Mouse (Mus musculus): ENCODE measurements around the gene Mybbp1a. TPM values are rescaled to one million over a fixed set of nuclear protein-coding genes. Genes with fewer than 3 reads are reported as not detected.

Mybbp1a gene
- total RNA-seq, 2 experiments from 2014 or later, result 58.7 to 62.8 TPM

DNA sequence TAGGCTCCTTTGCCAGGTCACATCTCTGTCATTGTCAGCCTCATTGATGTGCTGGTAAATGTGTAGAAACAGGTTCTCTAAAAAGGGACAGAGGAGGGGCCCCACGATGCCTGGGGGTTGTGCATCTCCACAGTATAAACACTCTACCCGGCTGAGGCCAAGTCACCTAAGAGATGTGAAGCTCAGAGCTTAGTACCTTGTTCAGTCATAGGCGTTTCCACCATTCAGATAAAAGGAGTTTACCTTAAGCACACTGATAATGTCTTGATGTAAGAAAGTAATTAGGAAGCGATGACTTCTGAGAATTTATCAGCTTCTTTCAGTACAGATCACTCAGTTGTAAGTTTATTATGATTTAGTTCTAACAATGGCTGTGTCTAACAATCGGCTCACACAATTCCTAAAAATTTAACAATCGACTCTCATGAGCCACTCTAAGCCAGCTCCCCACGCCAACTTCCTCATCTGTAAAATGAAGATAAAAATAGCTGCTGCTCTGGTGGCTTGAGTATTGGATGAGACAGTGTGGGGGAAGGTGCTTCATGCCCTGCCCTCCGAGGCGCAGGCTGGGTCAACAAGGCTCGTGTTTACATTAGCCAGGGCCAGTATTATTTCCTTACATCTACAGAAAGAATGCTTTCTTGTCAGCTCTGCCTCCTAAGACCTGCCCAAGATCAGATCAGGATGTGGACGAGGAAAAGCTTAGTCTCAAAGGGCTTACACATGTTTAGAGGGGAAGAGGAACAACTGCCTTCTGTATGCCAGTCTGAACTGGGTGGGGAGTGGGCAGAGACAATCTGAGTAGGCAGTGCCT lies 25.7 kb downstream of the Mybbp1a start:
- intact Hi-C loops (cut with DNase I; ENCODE audit: low total_unique reads), result no loop called here

DNA sequence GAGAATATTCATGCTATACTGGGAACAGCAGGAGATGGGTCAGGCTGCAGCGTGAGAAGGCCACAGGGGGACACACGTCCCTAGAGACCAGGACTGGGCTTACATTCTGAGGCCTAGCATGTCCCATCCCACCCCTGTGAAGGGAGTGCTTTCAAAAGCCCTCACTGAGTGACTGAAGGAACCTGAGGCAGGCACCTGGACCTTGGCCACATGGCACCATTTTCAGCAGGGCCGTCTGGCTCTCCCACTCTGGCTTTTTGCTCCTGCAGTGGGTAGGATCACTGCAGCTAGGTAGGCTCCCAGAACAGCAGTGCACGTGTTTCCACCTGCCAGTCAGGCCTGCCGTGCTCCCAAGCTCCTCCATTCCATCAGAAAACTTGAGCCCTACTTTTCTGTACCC lies 27.4 kb downstream of the Mybbp1a start:
- intact Hi-C loops (cut with DNase I; ENCODE audit: low total_unique reads), result no loop called here
- no peak for DNase-seq

More for the DNA sequence above, 25.7 kb downstream of the Mybbp1a start:
- DNase-seq, result no peak

DNA sequence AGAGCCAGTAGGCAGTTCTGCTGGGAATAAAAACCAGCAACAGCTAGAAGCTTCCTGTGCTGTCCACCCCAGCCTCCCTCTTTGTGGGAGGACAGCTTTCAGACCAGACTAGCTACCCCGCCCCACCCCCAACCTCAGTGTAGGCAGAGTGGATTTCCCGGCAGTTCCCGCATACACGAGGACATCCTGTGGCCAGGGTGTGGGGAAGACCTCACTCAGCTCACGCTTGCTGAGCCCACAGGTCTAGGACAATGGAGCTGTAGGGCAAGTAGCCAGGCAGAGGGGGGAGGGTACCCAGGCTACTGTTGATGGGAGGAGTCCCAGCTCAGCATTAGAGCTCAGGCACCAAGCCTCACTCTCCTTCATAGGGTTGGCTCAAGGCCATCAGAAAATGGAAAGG lies 28.1 kb downstream of the Mybbp1a start:
- DNase-seq, result peak; percentile 67
- intact Hi-C loops (cut with DNase I; ENCODE audit: low total_unique reads), result no loop called here

DNA sequence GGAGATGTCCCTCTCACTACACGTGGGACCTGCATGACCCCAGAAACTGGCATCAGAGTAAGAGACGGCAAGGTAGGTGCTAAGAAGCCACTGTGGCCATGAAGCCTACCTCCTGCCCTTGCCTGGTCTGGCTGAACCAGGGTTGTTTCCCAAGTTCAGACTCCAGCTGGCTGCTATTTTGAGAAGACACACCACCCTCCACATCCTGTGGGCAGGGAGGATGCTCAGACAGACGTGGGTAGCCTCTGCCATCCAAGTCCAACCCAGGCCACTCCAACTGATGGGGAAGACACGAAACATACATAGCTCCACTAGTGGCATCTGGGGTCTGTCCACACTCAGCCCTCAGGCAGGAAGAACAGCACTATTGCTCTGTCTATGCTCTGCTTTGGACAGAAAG lies 28.8 kb downstream of the Mybbp1a start:
- intact Hi-C loops (cut with DNase I; ENCODE audit: low total_unique reads), result no loop called here
- no peak for DNase-seq

DNA sequence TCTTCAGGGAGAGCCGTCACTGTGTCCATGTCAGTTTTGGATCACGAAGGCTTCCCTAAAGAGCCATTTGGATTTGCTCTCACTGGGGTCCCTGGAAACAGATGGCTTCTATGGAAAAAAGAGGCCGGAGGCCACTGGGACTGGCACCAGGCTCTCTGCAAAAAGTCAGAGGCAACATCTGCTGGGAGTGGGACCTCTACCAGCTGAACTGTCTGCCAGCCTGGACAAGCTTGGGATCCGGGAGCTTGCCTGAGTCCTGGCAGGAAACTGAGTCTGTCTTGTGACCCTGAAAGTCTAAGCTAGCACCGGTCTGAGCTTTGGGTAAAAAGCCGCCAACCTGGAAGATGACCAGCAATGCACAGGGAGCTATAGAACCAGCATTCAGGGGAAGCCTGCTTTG lies 30.2 kb downstream of the Mybbp1a start:
- no peak for DNase-seq
- intact Hi-C loops (cut with DNase I; ENCODE audit: low total_unique reads), result no loop called here

DNA sequence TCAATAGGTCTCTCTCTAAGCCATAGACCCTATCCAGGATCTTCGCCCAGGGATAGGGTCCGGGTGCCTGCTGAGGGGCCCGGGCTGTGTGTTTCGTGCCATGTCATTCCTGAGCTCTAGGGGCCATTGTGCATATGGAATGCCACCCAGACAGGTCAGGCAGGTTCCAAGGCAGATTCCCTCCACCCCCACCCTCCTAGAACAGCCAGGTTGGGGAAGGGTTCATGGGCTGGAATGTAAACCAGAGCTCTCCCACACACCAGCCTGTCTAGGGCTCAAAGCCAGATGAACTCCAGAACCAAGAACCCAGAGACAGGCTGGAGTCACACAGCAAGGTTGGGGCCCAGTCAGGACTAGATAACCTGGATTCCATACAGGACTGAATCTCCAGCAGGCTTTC lies 32.4 kb downstream of the Mybbp1a start:
- no peak for DNase-seq
- intact Hi-C loops (cut with DNase I; ENCODE audit: low total_unique reads), result no loop called here

DNA sequence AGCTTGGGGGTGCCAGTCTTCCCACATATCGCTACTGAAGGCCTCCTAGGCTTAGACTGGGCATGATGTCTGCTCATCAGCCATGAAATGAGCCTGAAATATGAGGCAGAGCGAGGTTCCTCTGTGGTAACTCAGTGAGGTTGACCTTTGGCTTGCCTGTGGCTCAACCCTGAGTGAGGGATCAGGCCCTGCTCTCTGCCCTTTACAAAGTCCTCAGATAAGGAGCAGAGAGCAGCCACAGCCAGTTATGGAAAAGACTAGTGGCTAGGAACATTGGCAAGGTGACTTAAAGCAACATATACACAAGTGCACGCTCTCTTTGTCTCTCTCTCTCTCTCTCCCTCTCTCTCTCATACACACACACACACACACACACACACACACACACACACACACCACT lies 33.8 kb downstream of the Mybbp1a start:
- intact Hi-C loops (cut with DNase I; ENCODE audit: low total_unique reads), result no loop called here
- DNase-seq, result no peak

DNA sequence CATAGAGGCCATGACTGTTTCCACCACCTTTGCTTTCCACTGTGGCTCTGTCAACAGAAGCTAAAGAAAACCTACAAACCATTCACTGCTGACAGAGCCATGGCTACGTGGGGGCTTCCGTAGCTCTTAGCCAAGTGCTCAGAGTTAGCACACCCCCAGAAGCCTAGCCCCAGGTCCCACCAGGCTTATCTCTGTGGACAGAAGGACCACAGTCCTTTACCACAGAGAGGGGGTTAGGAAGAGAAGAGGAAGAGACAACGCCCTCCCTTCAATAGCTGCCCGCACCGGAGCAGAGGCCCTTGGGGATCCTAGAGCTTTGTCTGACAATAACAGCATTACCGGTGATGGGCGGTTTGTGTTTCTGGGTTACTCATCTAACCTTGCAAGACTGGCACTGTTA lies 34.3 kb downstream of the Mybbp1a start:
- intact Hi-C loops (cut with DNase I; ENCODE audit: low total_unique reads), result no loop called here
- no peak for DNase-seq

DNA sequence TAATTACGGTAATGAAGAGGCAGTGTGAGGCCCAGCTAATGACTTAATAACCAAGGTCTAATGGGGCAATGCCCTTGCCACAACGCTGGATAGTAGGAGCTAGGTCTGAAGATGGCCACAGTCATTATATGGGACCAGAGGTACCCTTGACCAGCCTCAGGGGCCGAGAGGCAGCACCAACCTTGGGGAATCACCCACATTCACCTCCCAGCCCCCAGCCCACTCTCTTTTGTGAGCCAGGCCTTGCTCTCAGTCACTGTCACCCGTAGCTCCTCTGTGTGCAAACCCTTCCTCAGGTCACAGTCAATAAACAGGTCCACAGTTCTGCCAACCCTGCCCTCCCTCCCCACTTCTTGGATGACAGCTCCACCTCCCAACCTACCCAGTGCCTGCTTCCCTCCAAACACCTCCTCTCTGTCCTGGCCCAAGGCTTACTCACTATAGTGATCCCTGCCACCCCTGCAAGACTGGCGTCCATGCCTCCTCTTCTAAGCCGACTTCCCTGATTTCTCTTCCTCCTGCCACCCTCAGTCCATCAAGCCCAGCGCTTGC lies 35.0 kb downstream of the Mybbp1a start:
- intact Hi-C loops (cut with DNase I; ENCODE audit: low total_unique reads), result no loop called here
- DNase-seq, result no peak

DNA sequence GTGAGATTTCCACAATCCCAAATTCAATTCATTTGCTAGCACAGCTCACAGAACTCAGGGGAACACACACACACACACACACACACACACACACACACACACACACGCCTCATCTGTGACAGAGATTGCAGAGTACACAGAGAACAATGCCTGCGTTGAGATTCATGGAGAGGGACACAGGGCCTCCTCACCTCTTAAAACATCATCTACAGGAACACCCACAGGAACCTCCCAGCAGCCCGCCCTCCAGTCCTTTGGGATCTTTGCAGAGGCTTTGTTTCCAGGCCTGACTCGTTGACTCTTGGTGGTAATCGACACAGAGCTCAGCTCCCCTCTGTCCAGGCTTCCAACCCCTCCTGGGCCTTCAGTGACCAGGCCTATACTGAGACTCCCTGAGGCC lies 36.0 kb downstream of the Mybbp1a start:
- no peak for DNase-seq
- intact Hi-C loops (cut with DNase I; ENCODE audit: low total_unique reads), result no loop called here

DNA sequence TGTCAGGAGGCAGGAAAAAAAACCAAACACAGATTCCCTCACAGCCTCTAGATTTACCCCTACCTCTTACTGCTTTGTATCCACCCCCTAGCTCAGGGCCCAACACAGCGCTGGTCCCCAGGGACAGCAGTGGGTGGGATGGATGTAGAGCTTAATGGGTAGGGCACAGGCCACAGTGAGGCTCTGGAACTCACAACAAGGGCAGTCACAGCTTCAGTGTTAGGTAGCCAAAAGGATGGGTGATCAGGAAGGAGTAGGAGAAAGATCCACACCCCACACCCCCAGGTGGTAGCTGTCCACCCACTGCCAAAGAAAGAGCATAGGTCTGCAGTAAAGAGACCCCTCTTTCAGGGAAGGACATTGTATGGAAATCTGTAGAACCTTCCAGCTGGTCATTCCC lies 36.5 kb downstream of the Mybbp1a start:
- intact Hi-C loops (cut with DNase I; ENCODE audit: low total_unique reads), result no loop called here
- no peak for DNase-seq

DNA sequence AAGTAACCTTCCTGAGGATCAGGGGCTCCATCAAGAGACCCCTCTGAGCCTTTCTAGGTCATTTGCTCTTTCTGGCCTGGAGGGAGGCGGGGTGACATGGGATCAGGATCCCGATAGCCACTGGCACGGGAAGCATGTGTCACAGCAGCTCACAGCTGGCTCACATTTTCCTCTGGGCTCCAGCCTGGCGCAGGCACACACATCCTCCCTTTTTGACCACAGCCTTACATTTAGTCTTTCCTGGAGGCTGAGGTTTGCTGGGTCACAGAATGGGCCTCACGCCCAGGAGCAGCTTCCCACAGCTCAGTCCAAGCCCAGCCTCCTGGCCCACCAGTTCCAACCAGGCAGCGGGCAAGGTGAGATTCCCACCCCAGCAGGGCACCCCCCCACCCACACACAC lies 37.1 kb downstream of the Mybbp1a start:
- no peak for DNase-seq
- intact Hi-C loops (cut with DNase I; ENCODE audit: low total_unique reads), result no loop called here

DNA sequence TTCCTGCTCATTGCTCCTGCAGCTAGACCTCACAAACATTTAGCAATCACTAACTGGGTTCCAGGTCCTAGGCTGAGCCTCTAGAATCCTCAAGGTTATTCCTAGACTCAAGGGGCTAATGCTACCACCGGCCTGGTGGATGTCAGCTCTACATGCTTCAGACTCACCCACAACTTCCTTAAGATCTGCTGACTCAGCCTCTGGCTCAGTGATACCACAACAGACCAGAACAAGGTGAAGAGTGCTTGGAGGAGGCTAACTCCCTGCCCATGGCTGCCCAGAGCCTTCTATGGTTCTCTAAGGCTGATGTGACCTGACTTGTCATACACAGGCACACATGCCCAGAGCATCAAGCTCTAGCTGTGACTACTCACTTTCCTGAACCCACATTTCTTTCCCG lies 38.3 kb downstream of the Mybbp1a start:
- intact Hi-C loops (cut with DNase I; ENCODE audit: low total_unique reads), result no loop called here
- no peak for DNase-seq

DNA sequence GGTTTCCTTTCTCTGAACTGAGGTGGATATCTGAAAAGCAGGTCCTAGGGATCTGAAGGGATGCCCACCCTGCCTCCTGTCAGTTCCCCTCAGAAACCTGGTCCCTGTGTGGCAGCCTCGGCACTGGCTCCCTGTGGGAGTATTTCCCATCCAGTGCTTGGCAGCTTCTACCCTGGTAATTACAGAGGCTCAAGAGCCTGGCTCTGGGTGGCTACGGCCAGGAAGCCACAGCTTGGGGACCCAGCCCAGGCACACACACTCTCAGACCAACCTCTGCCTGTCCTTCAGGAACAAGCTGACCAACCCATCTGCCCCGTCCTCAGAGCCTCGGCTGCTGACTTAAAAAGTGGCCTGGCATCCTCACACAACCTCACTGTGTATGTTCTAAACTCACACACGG lies 40.2 kb downstream of the Mybbp1a start:
- DNase-seq, result no peak
- intact Hi-C loops (cut with DNase I; ENCODE audit: low total_unique reads), result no loop called here

DNA sequence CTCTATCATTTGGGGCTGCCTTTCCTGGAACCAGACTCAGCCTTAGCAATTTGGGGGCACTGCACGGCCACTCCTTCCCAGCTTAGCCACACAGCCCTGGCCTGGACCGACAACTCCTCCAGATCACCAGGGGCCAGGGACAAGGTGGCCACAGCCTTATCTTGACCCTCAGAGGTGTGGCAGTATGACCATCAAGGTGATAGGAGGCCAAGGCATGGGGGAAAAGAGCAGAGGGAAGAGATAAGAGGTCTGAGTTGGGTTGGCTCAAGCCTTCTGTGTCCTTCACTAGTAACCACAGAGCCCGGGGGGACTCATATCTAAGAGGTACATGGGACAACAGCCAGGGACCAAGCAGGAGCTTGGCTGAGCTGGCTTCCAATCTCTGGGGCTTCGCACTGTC lies 40.8 kb downstream of the Mybbp1a start:
- intact Hi-C loops (cut with DNase I; ENCODE audit: low total_unique reads), result no loop called here
- DNase-seq, result no peak

DNA sequence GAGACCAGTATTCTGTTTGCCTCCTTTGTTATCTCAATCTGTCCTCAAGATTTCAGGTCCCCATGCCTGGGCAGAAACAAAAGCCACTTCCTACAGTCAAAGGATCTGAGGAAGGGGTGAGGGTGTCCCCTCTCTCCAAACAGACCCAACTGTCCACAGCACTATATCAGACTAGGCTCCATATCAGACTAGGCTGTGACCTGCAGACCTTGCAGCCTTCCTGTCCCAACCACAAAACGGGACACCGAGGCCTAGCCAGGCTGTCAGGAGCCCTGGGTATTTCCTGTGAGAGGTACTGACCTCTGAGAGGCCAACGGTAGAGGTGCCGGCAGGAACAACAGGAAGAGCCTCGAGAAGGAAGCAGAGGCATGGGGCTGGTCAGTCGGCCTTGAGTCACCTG lies 43.4 kb downstream of the Mybbp1a start:
- no peak for DNase-seq
- intact Hi-C loops (cut with DNase I; ENCODE audit: low total_unique reads), result no loop called here

DNA sequence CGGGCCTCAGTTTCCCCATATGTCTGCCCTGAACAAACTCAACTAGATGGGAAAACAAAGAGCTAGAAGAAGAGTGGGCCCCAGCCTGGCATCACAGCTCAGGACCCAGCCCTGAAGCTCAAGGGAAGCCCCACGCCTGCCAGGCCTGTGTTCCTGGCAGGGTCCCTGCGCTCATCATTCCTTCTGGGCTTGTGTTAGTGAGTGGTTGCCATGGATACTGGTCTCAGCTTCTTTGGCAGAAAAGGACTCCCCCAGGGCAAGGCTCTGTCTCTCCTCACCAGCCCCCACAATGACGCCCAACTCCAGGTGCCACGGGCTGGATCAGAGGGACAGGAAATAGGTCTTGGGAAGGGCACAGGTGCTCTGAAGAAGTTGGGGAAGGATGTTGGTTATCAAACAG lies 44.0 kb downstream of the Mybbp1a start:
- intact Hi-C loops (cut with DNase I; ENCODE audit: low total_unique reads), result loop anchor here (5.0 kb wide), 1 partner anchor 33 kb away; no protein-coding TSS in a partner anchor
- DNase-seq, result no peak

DNA sequence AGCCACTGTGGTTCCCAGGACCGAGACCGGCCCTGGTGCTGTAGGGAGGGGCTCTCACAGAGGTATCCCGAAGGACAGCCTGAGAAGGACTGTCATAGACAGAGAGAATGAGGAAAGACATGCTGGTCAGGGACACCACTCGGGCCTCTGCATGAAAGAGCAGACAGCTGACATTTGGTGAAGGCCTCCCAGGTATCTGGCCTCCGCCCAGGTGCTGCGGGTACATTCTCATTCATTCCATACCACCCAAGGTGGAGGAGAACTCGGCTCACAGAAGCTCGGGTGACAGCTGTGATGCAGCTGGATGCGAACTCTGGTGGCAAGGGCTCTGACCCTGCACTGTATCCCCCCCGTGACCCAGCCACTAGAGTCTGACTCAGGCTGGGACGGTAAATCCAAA lies 44.8 kb downstream of the Mybbp1a start:
- intact Hi-C loops (cut with DNase I; ENCODE audit: low total_unique reads), result loop anchor here (5.0 kb wide), 1 partner anchor 34 kb away; no protein-coding TSS in a partner anchor
- no peak for DNase-seq

DNA sequence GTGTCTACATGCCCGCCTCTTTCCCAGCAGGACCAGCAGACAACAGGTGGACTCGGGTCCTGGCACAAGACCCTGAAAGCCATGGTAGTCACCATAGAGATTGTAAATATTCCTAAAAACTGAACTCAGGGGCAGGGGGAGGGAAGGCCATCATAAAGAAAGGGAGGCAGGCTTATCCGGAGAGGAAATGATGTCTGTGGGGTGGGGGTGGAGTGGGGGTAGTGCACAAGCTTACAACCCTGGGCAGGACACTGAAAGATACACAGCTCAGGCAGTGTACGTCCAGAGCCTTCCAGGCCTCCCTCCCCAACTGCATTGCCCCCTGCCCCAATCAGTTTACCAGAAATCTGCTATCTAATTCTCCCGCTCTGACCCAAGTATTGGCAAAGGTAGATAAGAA lies 46.0 kb downstream of the Mybbp1a start:
- DNase-seq, result no peak
- intact Hi-C loops (cut with DNase I; ENCODE audit: low total_unique reads), result loop anchor here (5.0 kb wide), 1 partner anchor 35 kb away; no protein-coding TSS in a partner anchor

DNA sequence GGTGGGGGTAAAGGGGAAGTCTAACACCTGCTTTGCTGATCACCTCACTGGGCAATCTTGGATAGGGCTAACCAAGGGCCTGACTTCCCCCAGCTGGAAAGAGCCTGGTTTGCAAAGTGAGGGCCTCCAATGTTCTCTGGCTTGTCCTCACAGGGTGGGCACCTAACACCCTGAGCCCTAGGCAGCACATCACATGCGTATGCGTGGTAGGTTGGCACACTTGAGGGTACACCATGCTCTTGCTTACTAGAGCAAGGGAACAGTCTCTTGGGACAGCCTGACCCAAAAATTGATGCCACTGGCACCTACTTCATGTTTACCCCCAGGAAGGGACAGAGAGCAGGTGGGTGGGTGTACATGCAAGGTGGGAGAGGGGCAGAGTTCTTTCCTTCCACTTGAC lies 46.6 kb downstream of the Mybbp1a start:
- no peak for DNase-seq
- intact Hi-C loops (cut with DNase I; ENCODE audit: low total_unique reads), result loop anchor here (5.0 kb wide), 1 partner anchor 35 kb away; no protein-coding TSS in a partner anchor

DNA sequence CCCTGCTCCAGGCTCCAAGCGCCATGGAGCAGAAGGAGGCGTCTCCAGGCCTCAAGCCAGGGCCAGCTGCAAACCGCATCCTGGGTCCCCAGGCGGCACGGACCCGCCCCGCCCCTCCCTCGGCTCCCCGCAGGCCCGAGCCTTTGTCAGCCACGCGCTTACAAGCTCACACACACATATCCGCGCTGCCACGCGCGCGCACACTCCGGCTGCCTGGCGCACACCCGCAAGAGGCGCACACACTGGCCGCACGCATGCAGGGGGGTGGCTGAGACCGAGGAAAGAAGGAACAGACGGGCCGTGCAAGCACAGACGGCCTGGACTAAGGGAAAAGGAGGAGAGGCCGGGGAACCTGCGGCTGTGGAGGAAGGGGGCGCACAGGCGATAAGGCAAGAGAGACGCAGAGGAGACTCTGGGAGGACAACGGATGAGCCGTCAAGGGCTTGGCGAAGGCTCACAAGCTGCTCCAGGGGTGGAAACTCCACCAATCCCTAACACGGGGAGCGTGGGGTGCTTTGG lies 47.7 kb downstream of the Mybbp1a start:
- peak; percentile 27 for DNase-seq
- intact Hi-C loops (cut with DNase I; ENCODE audit: low total_unique reads), result loop anchor here (5.0 kb wide), 1 partner anchor 37 kb away; no protein-coding TSS in a partner anchor

Data from gastrocnemius, postnatal 14 days (tissue).